Mouse (Mus musculus): Measurements from ENCODE around the gene BC052040. TPM values are rescaled to one million over a fixed set of nuclear protein-coding genes. Genes with fewer than 3 reads are reported as not detected.
A peak's percentile ranks its signal among the peaks of the same experiment; 100 is the strongest.

The BC052040 gene
- total RNA-seq, 1 experiment, result 7.9 TPM

- H3K9ac ChIP-seq (ENCODE audit: insufficient read depth, low read depth, low read length, poor library complexity, severe bottlenecking), result no peak overlapping the region
- TF ChIP-seq MAFK (IDR thresholded peaks at IDR 0.05; ENCODE audit: insufficient read depth, low read depth, low read length) (no peak), HCFC1 (IDR thresholded peaks at IDR 0.05; ENCODE audit: borderline replicate concordance, insufficient read depth, low read length) (no peak), CHD2 (IDR thresholded peaks at IDR 0.05; ENCODE audit: low read depth, low read length) (no peak), ZC3H11A (IDR thresholded peaks at IDR 0.05; ENCODE audit: borderline replicate concordance, low read depth, low read length) (no peak), ZNF384 (IDR thresholded peaks at IDR 0.05; ENCODE audit: low read depth, low read length) (no peak)
- H3K4me1 ChIP-seq (ENCODE audit: control insufficient read depth in 2 of 2, insufficient read depth in 2 of 2, low read length in 2 of 2, poor library complexity in 1 of 2), result peaks cover 11 to 18% of the 10 kb centered on the region in 2 experiments
- DNase-seq (ENCODE audit: low read depth, low spot score), result no peak
- peaks cover 6% of the 10 kb centered on the region; the same call in 1 of the 2 replicates for H3K36me3 ChIP-seq (ENCODE audit: control insufficient read depth, insufficient read depth, low read length, poor library complexity, severe bottlenecking)
- no peak overlapping the region for H3K4me3 ChIP-seq (ENCODE audit: insufficient read depth in 1 of 2, low read depth in 1 of 2, low read length in 2 of 2, poor library complexity in 1 of 2, severe bottlenecking in 1 of 2)
- H3K27ac ChIP-seq (ENCODE audit: insufficient read depth, low read depth, low read length, poor library complexity, severe bottlenecking), result no peak overlapping the region
- in situ Hi-C loops (cut with MboI; ENCODE audit: low sequenced_read_pairs in 2 of 2, unreplicated experiment in 2 of 2), result no loop called here
- no peaks in the 10 kb centered on the region for H3K9me3 ChIP-seq (ENCODE audit: control insufficient read depth, insufficient read depth, low read depth, low read length)
Measured at GRCm38 (mm10) chr2:115726806-115727205, 145.3 kb downstream of the BC052040 start.

- in situ Hi-C loops (cut with MboI; ENCODE audit: low sequenced_read_pairs in 2 of 2, unreplicated experiment in 2 of 2), result no loop called here
- TF ChIP-seq HCFC1 (IDR thresholded peaks at IDR 0.05; ENCODE audit: borderline replicate concordance, insufficient read depth, low read length) (no peak), MAFK (IDR thresholded peaks at IDR 0.05; ENCODE audit: insufficient read depth, low read depth, low read length) (no peak), CHD2 (IDR thresholded peaks at IDR 0.05; ENCODE audit: low read depth, low read length) (no peak), ZC3H11A (IDR thresholded peaks at IDR 0.05; ENCODE audit: borderline replicate concordance, low read depth, low read length) (no peak), ZNF384 (IDR thresholded peaks at IDR 0.05; ENCODE audit: low read depth, low read length) (no peak)
- no peak for DNase-seq (ENCODE audit: low read depth, low spot score)
- Histone ChIP-seq H3K9ac (ENCODE audit: insufficient read depth, low read depth, low read length, poor library complexity, severe bottlenecking) (no peak overlapping the region), H3K27ac (ENCODE audit: insufficient read depth, low read depth, low read length, poor library complexity, severe bottlenecking) (no peak overlapping the region), H3K9me3 (ENCODE audit: control insufficient read depth, insufficient read depth, low read depth, low read length) (no peaks in the 10 kb centered on the region), H3K4me3 (ENCODE audit: insufficient read depth in 1 of 2, low read depth in 1 of 2, low read length in 2 of 2, poor library complexity in 1 of 2, severe bottlenecking in 1 of 2) (no peak overlapping the region), H3K36me3 (ENCODE audit: control insufficient read depth, insufficient read depth, low read length, poor library complexity, severe bottlenecking) (peaks cover 6% of the 10 kb centered on the region; the same call in 1 of the 2 replicates), H3K4me1 (ENCODE audit: control insufficient read depth in 2 of 2, insufficient read depth in 2 of 2, low read length in 2 of 2, poor library complexity in 1 of 2) (peaks cover 7 to 13% of the 10 kb centered on the region in 2 experiments)
Measured at GRCm38 (mm10) chr2:115728627-115729026, 147.1 kb downstream of the BC052040 start.

- Histone ChIP-seq H3K9ac (ENCODE audit: insufficient read depth, low read depth, low read length, poor library complexity, severe bottlenecking) (no peak overlapping the region), H3K27ac (ENCODE audit: insufficient read depth, low read depth, low read length, poor library complexity, severe bottlenecking) (peak overlapping the region; percentile 45; the same call in 1 of the 2 replicates), H3K9me3 (ENCODE audit: control insufficient read depth, insufficient read depth, low read depth, low read length) (no peaks in the 10 kb centered on the region), H3K4me1 (ENCODE audit: control insufficient read depth in 2 of 2, insufficient read depth in 2 of 2, low read length in 2 of 2, poor library complexity in 1 of 2) (no peaks in the 10 kb centered on the region), H3K36me3 (ENCODE audit: control insufficient read depth, insufficient read depth, low read length, poor library complexity, severe bottlenecking) (peaks cover 6% of the 10 kb centered on the region; the same call in 1 of the 2 replicates), H3K4me3 (ENCODE audit: insufficient read depth in 1 of 2, low read depth in 1 of 2, low read length in 2 of 2, poor library complexity in 1 of 2, severe bottlenecking in 1 of 2) (no peak overlapping the region)
- in situ Hi-C loops (cut with MboI; ENCODE audit: low sequenced_read_pairs in 2 of 2, unreplicated experiment in 2 of 2), result no loop called here
- no peak for TF ChIP-seq CHD2 (IDR thresholded peaks at IDR 0.05; ENCODE audit: low read depth, low read length)
- TF ChIP-seq ZNF384 (IDR thresholded peaks at IDR 0.05; ENCODE audit: low read depth, low read length), result no peak
- TF ChIP-seq ZC3H11A (IDR thresholded peaks at IDR 0.05; ENCODE audit: borderline replicate concordance, low read depth, low read length), result no peak
- TF ChIP-seq HCFC1 (IDR thresholded peaks at IDR 0.05; ENCODE audit: borderline replicate concordance, insufficient read depth, low read length), result no peak
- TF ChIP-seq MAFK (IDR thresholded peaks at IDR 0.05; ENCODE audit: insufficient read depth, low read depth, low read length), result no peak
- no peak for DNase-seq (ENCODE audit: low read depth, low spot score)
Measured at GRCm38 (mm10) chr2:115730502-115730901, 149.0 kb downstream of the BC052040 start.

- no peaks in the 10 kb centered on the region for H3K4me1 ChIP-seq (ENCODE audit: control insufficient read depth in 2 of 2, insufficient read depth in 2 of 2, low read length in 2 of 2, poor library complexity in 1 of 2)
- H3K9ac ChIP-seq (ENCODE audit: insufficient read depth, low read depth, low read length, poor library complexity, severe bottlenecking), result no peak overlapping the region
- H3K4me3 ChIP-seq (ENCODE audit: insufficient read depth in 1 of 2, low read depth in 1 of 2, low read length in 2 of 2, poor library complexity in 1 of 2, severe bottlenecking in 1 of 2), result no peak overlapping the region
- in situ Hi-C loops (cut with MboI; ENCODE audit: low sequenced_read_pairs in 2 of 2, unreplicated experiment in 2 of 2), result no loop called here
- no peak for DNase-seq (ENCODE audit: low read depth, low spot score)
- no peaks in the 10 kb centered on the region for H3K9me3 ChIP-seq (ENCODE audit: control insufficient read depth, insufficient read depth, low read depth, low read length)
- no peak overlapping the region for H3K27ac ChIP-seq (ENCODE audit: insufficient read depth, low read depth, low read length, poor library complexity, severe bottlenecking)
- peaks cover 6% of the 10 kb centered on the region; the same call in 1 of the 2 replicates for H3K36me3 ChIP-seq (ENCODE audit: control insufficient read depth, insufficient read depth, low read length, poor library complexity, severe bottlenecking)
- TF ChIP-seq ZNF384 (IDR thresholded peaks at IDR 0.05; ENCODE audit: low read depth, low read length), result no peak
- TF ChIP-seq ZC3H11A (IDR thresholded peaks at IDR 0.05; ENCODE audit: borderline replicate concordance, low read depth, low read length), result no peak
- no peak for TF ChIP-seq HCFC1 (IDR thresholded peaks at IDR 0.05; ENCODE audit: borderline replicate concordance, insufficient read depth, low read length)
- no peak for TF ChIP-seq CHD2 (IDR thresholded peaks at IDR 0.05; ENCODE audit: low read depth, low read length)
- TF ChIP-seq MAFK (IDR thresholded peaks at IDR 0.05; ENCODE audit: insufficient read depth, low read depth, low read length), result no peak
Measured at GRCm38 (mm10) chr2:115731171-115731570, 149.7 kb downstream of the BC052040 start.
